Mouse (Mus musculus) lung, postnatal 0 days (tissue): Measurements from ENCODE around the gene Pde4d. TPM values are rescaled to one million over a fixed set of nuclear protein-coding genes. Genes with fewer than 3 reads are reported as not detected.
A peak's percentile ranks its signal among the peaks of the same experiment; 100 is the strongest.

ENCODE experiments used
- ATAC-seq: fragments of 200-750 bp; cut with Nextera tagmentation; 2 replicates; pipeline ENCODE4 v1.8.0; 2017; ENCODE audit warnings: moderate library complexity
- DNase-seq: peaks from one replicate; pipeline ENCODE4 v3.0.0-alpha.2; 2016; ENCODE audit warnings: low spot score
- H3K27ac ChIP-seq: fragments of 300-500 bp; sonication (generic); 2 replicates; pipeline ENCODE4 v1.5.1; 2014; ENCODE audit warnings: antibody characterized with exemption, mild to moderate bottlenecking, low read length, mixed read lengths
- H3K27me3 ChIP-seq: fragments of 300-500 bp; sonication (generic); replicated peaks from 2 replicates; pipeline ENCODE4 v1.6.1; 2014; ENCODE audit warnings: low read length, mixed read lengths; ENCODE audit not compliant: insufficient read depth
- H3K36me3 ChIP-seq: fragments of 300-500 bp; sonication (generic); 2 replicates; pipeline ENCODE4 v1.6.1; 2014; ENCODE audit warnings: low read length, mixed read lengths; ENCODE audit not compliant: insufficient read depth
- H3K4me1 ChIP-seq: fragments of 300-500 bp; sonication (generic); 2 replicates; pipeline ENCODE4 v1.6.1; 2014; ENCODE audit warnings: antibody characterized with exemption, low read depth, low read length, mixed read lengths; ENCODE audit not compliant: insufficient read depth
- H3K4me2 ChIP-seq: fragments of 300-500 bp; sonication (generic); replicated peaks from 2 replicates; pipeline ENCODE4 v1.6.1; 2014; ENCODE audit warnings: low read depth, mild to moderate bottlenecking, low read length, moderate library complexity, mixed read lengths
- H3K4me3 ChIP-seq: fragments of 300-500 bp; sonication (generic); 2 replicates; pipeline ENCODE4 v1.5.1; 2014; ENCODE audit warnings: low read depth, low read length
- H3K9ac ChIP-seq: fragments of 300-500 bp; sonication (generic); replicated peaks from 2 replicates; pipeline ENCODE4 v1.6.1; 2014; ENCODE audit warnings: low read depth, mild to moderate bottlenecking
- H3K9me3 ChIP-seq: fragments of 300-500 bp; sonication (generic); 2 replicates; pipeline ENCODE4 v1.6.1; 2016; ENCODE audit warnings: low read length, mixed read lengths
- CTCF ChIP-seq: IDR thresholded peaks from 2 replicates; pipeline ENCODE4 v1.5.1; 2016; ENCODE audit warnings: antibody characterized with exemption, mild to moderate bottlenecking
- EP300 ChIP-seq: IDR thresholded peaks from 2 replicates; pipeline ENCODE4 v1.6.1; 2016; ENCODE audit warnings: antibody characterized with exemption, mild to moderate bottlenecking, control low read depth
- WGBS: fragments of 180-500 bp; shearing (Covaris S2); extraction: QIAGEN DNeasy Blood & Tissue Kit; methylation state at CpG from one replicate; pipeline ENCODE4 v1.1.7; 2014; 5-methylcytosine and 5-hydroxymethylcytosine counted together
- polyA plus RNA-seq: library from polyadenylated mRNA; unstranded; fragments of >200 nt; fragmentation: Nextera tagmentation; extraction: Ambion mirVana; gene quantifications from 2 replicates; pipeline ENCODE4 v1.2.1, GENCODE M21; 2015

The Pde4d gene
- polyA plus RNA-seq, 1 experiment from 2014 or later = 19.7 TPM

- Histone ChIP-seq H3K4me2 (peak overlapping the region; percentile 93), H3K4me1 (peaks cover 2% of the 10 kb centered on the region; the same call in 1 of the 2 replicates), H3K36me3 (no peaks in the 10 kb centered on the region), H3K4me3 (peak overlapping the region; percentile 71), H3K9me3 (no peaks in the 10 kb centered on the region), H3K9ac (peak overlapping the region; percentile 42), H3K27ac (peak overlapping the region; percentile 22), H3K27me3 (no peaks in the 10 kb centered on the region)
- TF ChIP-seq CTCF (peak; percentile 60), EP300 (no peak)
- peak; percentile 82 for ATAC-seq
- 2% methylated on average over 52 of the region's 91 CpGs for WGBS
- DNase-seq = peak; percentile 82
These were observed 1453.4 kb downstream of the Pde4d start for GRCm38 (mm10) chr13:109902855-109903763.

GRCm38 (mm10) chr13:109903764-109904510 is 1454.2 kb downstream of the Pde4d start:
- H3K4me3 ChIP-seq = peak overlapping the region; percentile 71
- TF ChIP-seq EP300 = no peak
- no peak for TF ChIP-seq CTCF
- H3K9me3 ChIP-seq = no peaks in the 10 kb centered on the region
- peaks cover 2% of the 10 kb centered on the region; the same call in 1 of the 2 replicates for H3K4me1 ChIP-seq
- H3K4me2 ChIP-seq = peak overlapping the region; percentile 93
- DNase-seq (no peak), ATAC-seq (no peak)
- no peak overlapping the region for H3K27ac ChIP-seq
- H3K27me3 ChIP-seq = no peaks in the 10 kb centered on the region
- H3K36me3 ChIP-seq = no peaks in the 10 kb centered on the region
- H3K9ac ChIP-seq = peak overlapping the region; percentile 42
- 45% methylated on average over 14 of the region's 14 CpGs for WGBS

- no peak for DNase-seq
- H3K27ac ChIP-seq = no peak overlapping the region
- H3K4me1 ChIP-seq = peaks cover 2% of the 10 kb centered on the region; the same call in 1 of the 2 replicates
- WGBS = 84% methylated on average over 4 of the region's 4 CpGs
- no peak overlapping the region for H3K9ac ChIP-seq
- H3K9me3 ChIP-seq = no peaks in the 10 kb centered on the region
- TF ChIP-seq EP300 (no peak), CTCF (no peak)
- no peak overlapping the region for H3K4me2 ChIP-seq
- H3K36me3 ChIP-seq = no peaks in the 10 kb centered on the region
- no peak overlapping the region for H3K4me3 ChIP-seq
- no peaks in the 10 kb centered on the region for H3K27me3 ChIP-seq
- no peak for ATAC-seq
These were observed 1456.7 kb downstream of the Pde4d start for GRCm38 (mm10) chr13:109906342-109906888.

GRCm38 (mm10) chr13:109907634-109908033 is 1457.9 kb downstream of the Pde4d start:
- 16% methylated on average over 9 of the region's 9 CpGs for whole genome bisulfite sequencing
- H3K36me3 ChIP-seq = no peaks in the 10 kb centered on the region
- no peak overlapping the region for H3K9ac ChIP-seq
- TF ChIP-seq CTCF (peak; percentile 86), EP300 (no peak)
- no peaks in the 10 kb centered on the region for H3K9me3 ChIP-seq
- ATAC-seq = peak; percentile 23; the same call in 1 of the 2 replicates
- H3K27me3 ChIP-seq = no peaks in the 10 kb centered on the region
- 0 out of 2 replicates have a peak, but pooled peaks cover 2% of the 10 kb centered on the region for H3K4me1 ChIP-seq
- H3K4me2 ChIP-seq = no peak overlapping the region
- no peak overlapping the region for H3K4me3 ChIP-seq
- no peak overlapping the region for H3K27ac ChIP-seq
- peak; percentile 80 for DNase-seq

- Histone ChIP-seq H3K4me3 (no peak overlapping the region), H3K36me3 (no peaks in the 10 kb centered on the region), H3K9me3 (no peaks in the 10 kb centered on the region), H3K4me1 (0 out of 2 replicates have a peak, but pooled peaks cover 2% of the 10 kb centered on the region), H3K27ac (no peak overlapping the region), H3K27me3 (no peaks in the 10 kb centered on the region), H3K9ac (no peak overlapping the region), H3K4me2 (no peak overlapping the region)
- ATAC-seq (no peak), DNase-seq (no peak)
- no peak; the same call in 1 of the 2 replicates for TF ChIP-seq EP300
- TF ChIP-seq CTCF = no peak
- WGBS = 57% methylated on average over 3 of the region's 3 CpGs
These were observed 1458.6 kb downstream of the Pde4d start for GRCm38 (mm10) chr13:109908386-109908785.

- no peak for ATAC-seq
- H3K9ac ChIP-seq = no peak overlapping the region
- TF ChIP-seq EP300 (no peak), CTCF (no peak)
- WGBS = 66% methylated on average over 8 of the region's 8 CpGs
- DNase-seq = no peak
- 0 out of 2 replicates have a peak, but pooled peaks cover 2% of the 10 kb centered on the region for H3K4me1 ChIP-seq
- no peaks in the 10 kb centered on the region for H3K36me3 ChIP-seq
- H3K27me3 ChIP-seq = no peaks in the 10 kb centered on the region
- no peaks in the 10 kb centered on the region for H3K9me3 ChIP-seq
- no peak overlapping the region for H3K4me3 ChIP-seq
- H3K4me2 ChIP-seq = no peak overlapping the region
- no peak overlapping the region for H3K27ac ChIP-seq
These were observed 1459.4 kb downstream of the Pde4d start for GRCm38 (mm10) chr13:109909111-109909510.
